Mouse (Mus musculus): ENCODE measurements around the gene Ubqln4. TPM values are rescaled to one million over a fixed set of nuclear protein-coding genes. Genes with fewer than 3 reads are reported as not detected.
A peak's percentile ranks its signal among the peaks of the same experiment; 100 is the strongest.

The Ubqln4 gene
- polyA plus RNA-seq, 1 experiment: 80.5 TPM

- no peak for DNase-seq
- no peak overlapping the region for H3K27ac ChIP-seq (ENCODE audit: control insufficient read depth, insufficient read depth, low read length)
- TF ChIP-seq POLR2A (IDR thresholded peaks at IDR 0.05; ENCODE audit: control insufficient read depth, extremely low read depth, insufficient read depth, low read length, poor library complexity): no peak
- TF ChIP-seq CTCF (IDR thresholded peaks at IDR 0.05; ENCODE audit: borderline replicate concordance, control insufficient read depth, extremely low read depth, insufficient read depth, low read length, poor library complexity): no peak
- H3K4me1 ChIP-seq (replicated peaks; ENCODE audit: control insufficient read depth, insufficient read depth, low read length): peaks cover 9% of the 10 kb centered on the region
- H3K27me3 ChIP-seq (ENCODE audit: control insufficient read depth, insufficient read depth, low read length): no peaks in the 10 kb centered on the region
- no peak overlapping the region for H3K4me3 ChIP-seq (ENCODE audit: control insufficient read depth, insufficient read depth, low read length)
- no peaks in the 10 kb centered on the region for H3K36me3 ChIP-seq (ENCODE audit: control insufficient read depth, insufficient read depth, low read length)
- 84% methylated on average over 5 of the region's 5 CpGs for WGBS
Measured at GRCm38 (mm10) chr3:88544514-88544913, 9.0 kb upstream of the Ubqln4 start.

DNA sequence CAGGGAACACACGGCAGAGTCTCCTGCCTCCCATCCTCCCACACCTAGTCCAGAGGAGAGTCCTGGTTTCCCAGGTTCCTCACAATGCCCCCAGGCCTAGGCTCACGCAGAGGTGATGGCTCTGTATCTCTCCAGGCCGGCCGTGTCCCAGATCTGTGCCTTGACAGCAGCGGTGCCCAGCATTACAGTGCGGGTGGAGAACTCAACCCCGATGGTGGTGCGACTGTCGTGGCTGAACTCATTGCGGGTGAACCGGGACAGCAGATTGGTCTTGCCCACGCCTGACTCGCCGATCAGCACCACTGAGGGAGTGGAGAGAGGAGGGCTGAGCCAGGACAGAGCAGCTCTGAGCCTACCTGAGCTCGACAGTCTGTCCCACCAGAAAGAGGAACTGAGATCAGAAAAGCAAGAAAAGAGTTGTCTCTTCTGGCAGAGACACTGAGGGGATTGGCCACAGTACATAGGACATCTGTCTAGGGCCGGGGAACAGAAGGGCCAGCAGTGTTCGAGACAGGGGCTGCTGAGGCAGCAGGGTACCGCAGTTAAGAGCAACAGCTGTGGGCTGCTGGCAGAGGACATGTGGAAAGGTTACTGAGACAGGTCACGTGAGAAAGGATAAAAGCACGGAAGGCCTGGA, 8.5 kb upstream of the Ubqln4 start:
- H3K4me1 ChIP-seq (replicated peaks; ENCODE audit: control insufficient read depth, insufficient read depth, low read length): peaks cover 8% of the 10 kb centered on the region
- no peak for DNase-seq
- TF ChIP-seq POLR2A (IDR thresholded peaks at IDR 0.05; ENCODE audit: control insufficient read depth, extremely low read depth, insufficient read depth, low read length, poor library complexity): no peak
- TF ChIP-seq CTCF (IDR thresholded peaks at IDR 0.05; ENCODE audit: borderline replicate concordance, control insufficient read depth, extremely low read depth, insufficient read depth, low read length, poor library complexity): no peak
- 60% methylated on average over 20 of the region's 20 CpGs for WGBS
- H3K27ac ChIP-seq (ENCODE audit: control insufficient read depth, insufficient read depth, low read length): no peak overlapping the region
- H3K36me3 ChIP-seq (ENCODE audit: control insufficient read depth, insufficient read depth, low read length): no peaks in the 10 kb centered on the region
- H3K27me3 ChIP-seq (ENCODE audit: control insufficient read depth, insufficient read depth, low read length): no peaks in the 10 kb centered on the region
- no peak overlapping the region for H3K4me3 ChIP-seq (ENCODE audit: control insufficient read depth, insufficient read depth, low read length)

GRCm38 (mm10) chr3:88546674-88547418, 6.7 kb upstream of the Ubqln4 start:
- Histone ChIP-seq H3K4me1 (replicated peaks; ENCODE audit: control insufficient read depth, insufficient read depth, low read length) (peaks cover 3% of the 10 kb centered on the region; the same call in 1 of the 2 replicates), H3K27ac (ENCODE audit: control insufficient read depth, insufficient read depth, low read length) (no peak overlapping the region)

GRCm38 (mm10) chr3:88548180-88548917, 5.2 kb upstream of the Ubqln4 start, which contains the start of gene Rab25:
TSS of gene Rab25 (minus strand) at chr3:88548300.
- H3K27me3 ChIP-seq (ENCODE audit: control insufficient read depth, insufficient read depth, low read length): no peaks in the 10 kb centered on the region
- no peak within 1 kb of the TSS for H3K27ac ChIP-seq (ENCODE audit: control insufficient read depth, insufficient read depth, low read length)
- DNase-seq: no peak
- peaks cover 7% of the 10 kb centered on the region for H3K4me1 ChIP-seq (replicated peaks; ENCODE audit: control insufficient read depth, insufficient read depth, low read length)
- H3K36me3 ChIP-seq (ENCODE audit: control insufficient read depth, insufficient read depth, low read length): no peaks in the 10 kb centered on the region
- 90% methylated on average over 18 of the region's 18 CpGs for WGBS
- TF ChIP-seq CTCF (IDR thresholded peaks at IDR 0.05; ENCODE audit: borderline replicate concordance, control insufficient read depth, extremely low read depth, insufficient read depth, low read length, poor library complexity): no peak
- no peak for TF ChIP-seq POLR2A (IDR thresholded peaks at IDR 0.05; ENCODE audit: control insufficient read depth, extremely low read depth, insufficient read depth, low read length, poor library complexity)
- H3K4me3 ChIP-seq (ENCODE audit: control insufficient read depth, insufficient read depth, low read length): no peak within 1 kb of the TSS

More at GRCm38 (mm10) chr3:88546674-88547418, 6.7 kb upstream of the Ubqln4 start:
- no peak for DNase-seq
- WGBS: 89% methylated on average over 6 of the region's 6 CpGs
- no peak overlapping the region for H3K4me3 ChIP-seq (ENCODE audit: control insufficient read depth, insufficient read depth, low read length)
- no peak for TF ChIP-seq CTCF (IDR thresholded peaks at IDR 0.05; ENCODE audit: borderline replicate concordance, control insufficient read depth, extremely low read depth, insufficient read depth, low read length, poor library complexity)
- no peak for TF ChIP-seq POLR2A (IDR thresholded peaks at IDR 0.05; ENCODE audit: control insufficient read depth, extremely low read depth, insufficient read depth, low read length, poor library complexity)
- no peaks in the 10 kb centered on the region for H3K27me3 ChIP-seq (ENCODE audit: control insufficient read depth, insufficient read depth, low read length)
- H3K36me3 ChIP-seq (ENCODE audit: control insufficient read depth, insufficient read depth, low read length): no peaks in the 10 kb centered on the region

DNA sequence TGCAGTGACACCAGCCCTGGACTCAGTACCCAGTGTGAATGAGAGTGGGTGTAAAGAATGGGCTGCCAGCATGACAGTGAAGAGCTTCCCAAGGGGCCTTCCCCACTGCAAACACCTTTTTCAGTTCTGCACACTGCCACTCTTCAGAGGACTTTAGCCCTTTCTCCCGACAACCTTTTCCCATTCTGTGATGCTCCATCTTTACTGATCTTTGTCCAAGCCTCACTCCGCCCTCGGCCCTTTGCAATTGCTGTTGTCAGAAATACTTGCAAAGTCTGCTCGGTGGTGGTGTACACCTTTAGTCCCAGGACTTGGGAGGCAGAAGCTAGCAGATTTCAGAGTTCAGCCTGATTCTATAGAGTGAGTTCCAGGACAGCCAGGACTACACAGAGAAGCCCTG, 2.0 kb upstream of the Ubqln4 start:
- Histone ChIP-seq H3K36me3 (ENCODE audit: control insufficient read depth, insufficient read depth, low read length) (no peaks in the 10 kb centered on the region), H3K4me1 (replicated peaks; ENCODE audit: control insufficient read depth, insufficient read depth, low read length) (peaks cover 12% of the 10 kb centered on the region), H3K27ac (ENCODE audit: control insufficient read depth, insufficient read depth, low read length) (no peak overlapping the region), H3K4me3 (ENCODE audit: control insufficient read depth, insufficient read depth, low read length) (no peak overlapping the region), H3K27me3 (ENCODE audit: control insufficient read depth, insufficient read depth, low read length) (no peaks in the 10 kb centered on the region)
- DNase-seq: no peak
- no peak for TF ChIP-seq POLR2A (IDR thresholded peaks at IDR 0.05; ENCODE audit: control insufficient read depth, extremely low read depth, insufficient read depth, low read length, poor library complexity)
- no peak for TF ChIP-seq CTCF (IDR thresholded peaks at IDR 0.05; ENCODE audit: borderline replicate concordance, control insufficient read depth, extremely low read depth, insufficient read depth, low read length, poor library complexity)
- WGBS: 97% methylated on average over 4 of the region's 4 CpGs

DNA sequence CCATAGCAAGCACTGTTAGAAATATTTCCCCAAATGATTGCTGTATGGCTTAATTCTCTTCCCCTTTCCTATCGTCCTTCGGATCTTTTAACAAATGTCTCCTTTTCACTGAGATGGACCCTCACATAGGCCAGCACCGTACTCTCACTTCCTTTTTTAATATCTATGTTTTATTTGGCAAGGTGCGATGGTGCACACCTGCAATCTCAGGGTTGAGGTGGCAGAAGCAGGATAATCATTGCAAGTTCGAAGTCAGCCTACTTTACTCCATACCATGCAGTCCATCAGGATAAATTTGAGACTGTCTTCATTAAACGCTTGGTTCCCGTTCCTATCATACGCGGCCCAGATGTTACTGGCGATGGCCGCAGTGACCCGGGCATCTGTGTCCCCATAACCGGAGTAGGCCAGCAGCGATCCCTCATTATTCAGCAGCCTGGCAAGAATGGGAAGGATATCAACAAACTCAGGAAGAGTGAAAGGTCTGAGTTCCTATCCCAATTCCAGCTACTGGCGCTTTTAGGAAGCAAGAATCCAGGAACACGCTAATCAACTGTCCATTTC, 1.4 kb upstream of the Ubqln4 start:
- Histone ChIP-seq H3K27ac (ENCODE audit: control insufficient read depth, insufficient read depth, low read length) (no peak overlapping the region), H3K36me3 (ENCODE audit: control insufficient read depth, insufficient read depth, low read length) (no peaks in the 10 kb centered on the region), H3K4me3 (ENCODE audit: control insufficient read depth, insufficient read depth, low read length) (peak overlapping the region; percentile 92), H3K4me1 (replicated peaks; ENCODE audit: control insufficient read depth, insufficient read depth, low read length) (peaks cover 12% of the 10 kb centered on the region), H3K27me3 (ENCODE audit: control insufficient read depth, insufficient read depth, low read length) (no peaks in the 10 kb centered on the region)
- no peak for TF ChIP-seq CTCF (IDR thresholded peaks at IDR 0.05; ENCODE audit: borderline replicate concordance, control insufficient read depth, extremely low read depth, insufficient read depth, low read length, poor library complexity)
- TF ChIP-seq POLR2A (IDR thresholded peaks at IDR 0.05; ENCODE audit: control insufficient read depth, extremely low read depth, insufficient read depth, low read length, poor library complexity): no peak
- DNase-seq: no peak
- WGBS: 5% methylated on average over 16 of the region's 16 CpGs

All from thymus, adult 2 months (tissue).